Mouse (Mus musculus): Measurements from ENCODE around the gene Trim44.

The Trim44 gene

GRCm38 (mm10) chr2:102365983-102366545 lies 41.6 kb downstream of the Trim44 start:
- no peak for DNase-seq (ENCODE audit: low read depth)

DNA sequence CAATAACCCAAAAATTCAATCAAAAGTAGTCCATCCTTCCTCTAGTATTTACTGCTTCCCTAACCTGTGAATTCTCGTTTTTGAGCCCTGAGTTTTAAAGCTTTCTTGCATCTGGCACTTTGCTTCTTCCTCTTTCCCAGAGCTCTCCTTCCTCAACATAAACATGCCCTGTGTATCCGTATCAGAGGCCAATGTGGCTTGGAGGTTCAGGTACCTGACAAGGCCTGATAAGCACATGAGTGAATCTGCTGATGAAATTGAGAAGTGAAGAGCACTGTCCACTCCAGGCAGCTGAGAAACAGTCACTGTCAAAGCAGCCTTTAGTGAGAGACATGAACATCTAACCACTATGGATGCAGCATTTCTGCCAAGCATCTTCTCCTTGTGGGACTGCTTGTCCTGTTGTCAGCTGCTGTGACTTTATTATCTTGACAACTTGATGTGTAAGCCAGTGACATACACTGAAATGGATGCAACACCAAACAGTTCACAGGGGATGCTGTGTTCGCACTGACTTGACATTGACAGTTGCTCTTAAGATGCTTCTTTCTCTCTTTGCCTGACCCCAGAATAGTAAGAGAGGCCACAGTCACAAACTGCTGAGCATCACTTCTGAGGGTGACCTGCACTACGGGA lies 42.9 kb downstream of the Trim44 start:
- DNase-seq (ENCODE audit: low read depth): no peak

- no peak for DNase-seq (ENCODE audit: low read depth)
These were observed 44.6 kb downstream of the Trim44 start for GRCm38 (mm10) chr2:102362896-102363530.

DNA sequence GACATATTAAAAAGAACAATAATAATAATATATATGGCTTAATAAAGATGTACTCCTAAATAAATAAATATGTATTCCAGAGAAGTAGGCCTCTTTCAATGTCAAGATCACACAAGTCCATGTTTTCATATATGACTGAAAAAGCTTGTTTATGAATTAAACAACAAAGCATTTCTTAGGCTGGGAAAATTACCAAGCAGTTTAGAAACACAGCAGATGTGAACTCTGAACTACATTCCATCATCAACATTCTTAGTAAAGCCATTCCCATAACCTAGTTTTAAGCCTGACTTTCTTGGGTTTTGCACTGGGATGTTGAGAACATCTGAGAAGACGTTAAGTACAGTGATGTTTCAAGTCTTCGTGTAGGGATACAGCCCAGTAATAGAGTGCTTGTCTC lies 45.4 kb downstream of the Trim44 start:
- DNase-seq (ENCODE audit: low read depth): no peak

DNA sequence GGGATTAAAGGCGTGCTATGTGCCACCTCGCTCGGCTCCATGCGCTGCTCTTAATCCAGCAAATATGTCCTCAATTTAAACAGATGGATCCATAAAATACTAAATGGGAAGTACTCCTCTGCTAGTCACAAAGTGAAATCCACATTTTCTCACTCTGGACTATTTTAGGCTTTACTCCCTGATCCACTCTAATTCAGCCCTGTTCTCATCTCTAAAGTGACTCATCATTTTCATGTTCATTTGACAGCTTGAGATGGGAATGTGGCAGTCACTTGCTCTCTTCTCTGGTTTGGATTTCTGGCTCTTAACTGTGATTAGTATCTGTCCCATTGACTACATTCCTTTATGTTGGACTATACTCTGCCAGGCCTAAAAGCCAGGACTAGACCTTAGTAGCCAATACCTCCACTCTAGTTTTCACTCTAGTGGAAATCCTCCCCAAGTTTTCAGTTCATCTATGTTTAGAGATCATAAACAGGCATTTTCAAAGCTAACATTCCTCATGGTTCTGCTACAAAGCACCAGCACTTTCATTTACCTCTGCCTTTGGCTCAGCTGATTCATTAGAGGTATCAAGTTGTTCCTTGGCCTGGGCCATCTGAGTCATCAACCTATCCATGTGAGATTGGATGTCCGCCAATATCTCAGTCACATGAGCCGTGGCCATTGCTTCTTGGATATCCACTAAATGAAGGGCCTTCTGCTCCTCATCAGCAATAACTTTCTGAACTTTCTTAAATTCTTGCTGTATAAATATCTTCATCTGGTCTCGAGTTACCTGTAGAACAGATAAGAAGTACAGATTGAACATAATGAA lies 50.5 kb downstream of the Trim44 start:
- DNase-seq (ENCODE audit: low read depth): no peak

GRCm38 (mm10) chr2:102354076-102354475 lies 53.6 kb downstream of the Trim44 start:
- no peak for DNase-seq (ENCODE audit: low read depth)

GRCm38 (mm10) chr2:102341429-102341828 lies 66.2 kb downstream of the Trim44 start:
- DNase-seq (ENCODE audit: low read depth): no peak

- DNase-seq (ENCODE audit: low read depth): no peak
These were observed 70.8 kb downstream of the Trim44 start for GRCm38 (mm10) chr2:102336816-102337215.

- DNase-seq (ENCODE audit: low read depth): no peak
These were observed 75.7 kb downstream of the Trim44 start for GRCm38 (mm10) chr2:102331932-102332331.

DNA sequence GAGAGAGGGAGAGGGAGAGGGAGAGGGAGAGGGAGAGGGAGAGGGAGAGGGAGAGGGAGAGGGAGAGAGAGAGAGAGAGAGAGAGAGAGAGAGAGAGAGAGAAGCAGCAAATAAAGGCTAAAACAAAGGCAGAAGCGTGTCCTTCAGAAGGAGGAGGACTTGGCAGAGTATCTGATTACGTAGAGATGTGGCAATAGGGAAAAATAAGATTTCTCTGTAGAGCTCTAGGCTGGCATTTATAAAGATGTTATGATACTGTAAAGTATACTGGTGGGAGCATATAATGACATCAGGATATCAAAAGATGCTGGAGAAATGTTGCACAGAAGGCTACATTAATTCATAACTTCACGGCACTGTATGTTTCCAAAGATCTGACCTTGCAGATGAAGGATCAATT lies 76.5 kb downstream of the Trim44 start:
- no peak for DNase-seq (ENCODE audit: low read depth)

DNA sequence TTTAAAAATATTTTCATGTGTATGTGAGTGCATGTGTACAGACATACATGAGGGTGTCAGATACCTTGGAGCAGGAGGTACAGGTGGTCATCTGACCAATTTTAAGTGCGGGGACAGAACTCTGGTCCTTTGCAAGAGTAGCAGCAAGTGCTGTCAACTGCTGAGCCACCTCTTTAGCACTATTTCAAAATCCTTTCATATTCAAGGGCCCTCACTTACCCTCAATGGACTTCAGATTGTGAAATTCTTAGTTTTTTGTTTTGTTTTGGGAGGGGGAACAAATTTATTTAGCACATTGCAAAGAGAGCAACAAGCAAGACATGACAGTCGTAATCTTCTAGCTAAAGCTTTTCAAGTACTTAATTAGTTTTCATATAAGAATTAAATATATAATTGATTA lies 81.7 kb downstream of the Trim44 start:
- DNase-seq (ENCODE audit: low read depth): no peak

DNA sequence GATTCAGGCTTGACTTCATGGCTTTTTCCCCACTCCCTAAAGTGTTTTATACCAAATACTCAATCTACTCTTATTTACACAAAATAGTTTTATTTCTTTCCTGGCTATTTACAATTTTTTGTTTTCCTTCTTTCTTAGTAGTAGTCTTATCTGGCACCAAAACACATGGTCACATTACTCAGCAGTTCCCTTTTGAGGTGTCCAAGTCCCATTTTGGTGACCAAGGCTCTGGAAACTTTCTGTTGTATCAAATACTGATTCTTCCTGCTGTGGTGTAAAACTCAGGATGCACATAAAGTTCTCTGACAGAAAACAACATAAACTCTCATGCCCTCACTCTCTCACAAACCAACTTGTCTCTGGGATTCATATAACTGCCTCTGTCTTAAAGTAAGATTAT lies 83.3 kb downstream of the Trim44 start:
- no peak for DNase-seq (ENCODE audit: low read depth)

- DNase-seq (ENCODE audit: low read depth): no peak
These were observed 91.1 kb downstream of the Trim44 start for GRCm38 (mm10) chr2:102316540-102316939.

- no peak for DNase-seq (ENCODE audit: low read depth)
These were observed 92.5 kb downstream of the Trim44 start for GRCm38 (mm10) chr2:102315153-102315552.

GRCm38 (mm10) chr2:102314610-102315009 lies 93.0 kb downstream of the Trim44 start:
- DNase-seq (ENCODE audit: low read depth): no peak

DNA sequence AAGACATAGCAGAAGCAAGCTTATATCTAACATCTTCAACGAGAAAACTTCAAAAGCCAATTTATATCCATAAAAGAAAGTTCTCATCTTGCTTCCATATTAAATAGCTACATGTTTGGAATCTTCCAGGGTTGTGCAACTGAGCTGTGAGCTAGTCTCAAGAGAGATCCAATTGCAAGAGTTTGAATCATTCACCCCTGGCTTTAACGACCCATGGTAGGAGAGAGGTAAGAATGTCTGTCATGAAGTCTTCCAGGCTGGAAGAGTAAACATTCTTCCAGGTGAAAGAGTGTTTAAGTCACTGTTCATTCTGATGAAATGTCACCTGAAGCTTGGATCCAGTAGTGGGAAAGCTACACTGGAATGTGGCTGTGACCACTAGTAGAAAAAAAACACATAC lies 93.6 kb downstream of the Trim44 start:
- DNase-seq (ENCODE audit: low read depth): no peak

GRCm38 (mm10) chr2:102312903-102313302 lies 94.7 kb downstream of the Trim44 start:
- peak; percentile 29 for DNase-seq (ENCODE audit: low read depth)

DNA sequence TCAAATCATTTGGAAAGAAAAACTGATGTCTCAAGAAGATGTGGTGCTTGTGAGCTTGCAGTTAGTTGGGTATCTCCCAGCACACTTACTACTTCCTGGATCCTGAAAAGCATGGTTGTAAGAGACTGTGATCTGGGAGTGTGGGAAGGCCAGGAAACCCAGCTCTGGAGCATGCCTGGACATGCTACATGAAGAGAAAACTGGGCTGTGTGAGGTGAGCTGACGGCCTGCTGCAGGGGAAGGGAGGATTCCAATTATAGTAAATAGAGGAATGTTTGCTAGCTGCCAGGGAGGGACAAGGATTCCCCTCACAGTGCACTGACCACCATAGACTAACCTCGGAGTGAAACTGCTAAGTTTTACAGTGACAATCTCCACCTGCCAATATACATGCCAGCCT lies 104.4 kb downstream of the Trim44 start:
- DNase-seq (ENCODE audit: low read depth): no peak

DNA sequence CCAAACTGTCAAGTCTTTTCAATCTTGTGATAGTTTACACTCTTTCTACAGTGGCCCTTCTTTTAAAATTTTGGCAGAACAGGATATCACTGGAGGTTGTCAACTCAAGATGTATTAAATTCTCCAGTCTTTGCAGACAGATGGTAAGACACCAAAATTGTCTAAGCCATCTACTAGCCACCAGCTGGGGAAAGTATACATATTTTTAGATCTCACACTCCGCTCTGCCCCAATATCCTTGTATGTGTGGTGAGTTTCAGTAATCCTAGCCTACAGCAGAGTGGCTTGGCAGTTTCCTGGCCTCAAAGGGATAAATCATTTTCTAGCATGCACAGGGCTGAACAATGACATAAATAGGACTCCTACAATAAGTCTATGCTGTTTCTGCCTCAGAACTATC lies 105.1 kb downstream of the Trim44 start:
- DNase-seq (ENCODE audit: low read depth): no peak

DNA sequence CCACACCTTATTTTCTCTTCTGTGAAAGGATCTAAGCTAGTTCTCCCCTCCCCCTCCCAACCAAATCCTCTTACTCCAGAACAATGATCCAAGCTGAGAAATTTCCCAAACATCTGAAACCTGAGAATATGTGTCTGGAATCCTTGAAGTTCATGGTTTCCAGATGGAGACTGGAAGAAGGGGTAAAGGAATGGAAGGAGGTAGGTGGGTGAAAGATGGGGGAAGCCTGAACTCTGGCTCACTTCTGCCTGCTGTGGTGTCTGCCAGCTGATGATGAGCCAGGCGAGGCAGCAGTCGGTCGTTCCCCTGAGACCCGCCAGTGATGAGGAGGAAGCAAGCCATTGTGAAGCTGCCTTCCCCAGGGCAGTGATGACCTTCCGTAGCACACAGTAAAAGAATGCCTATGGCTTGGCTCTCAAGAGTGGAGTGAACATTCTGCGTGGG lies 112.8 kb downstream of the Trim44 start:
- DNase-seq (ENCODE audit: low read depth): no peak

DNA sequence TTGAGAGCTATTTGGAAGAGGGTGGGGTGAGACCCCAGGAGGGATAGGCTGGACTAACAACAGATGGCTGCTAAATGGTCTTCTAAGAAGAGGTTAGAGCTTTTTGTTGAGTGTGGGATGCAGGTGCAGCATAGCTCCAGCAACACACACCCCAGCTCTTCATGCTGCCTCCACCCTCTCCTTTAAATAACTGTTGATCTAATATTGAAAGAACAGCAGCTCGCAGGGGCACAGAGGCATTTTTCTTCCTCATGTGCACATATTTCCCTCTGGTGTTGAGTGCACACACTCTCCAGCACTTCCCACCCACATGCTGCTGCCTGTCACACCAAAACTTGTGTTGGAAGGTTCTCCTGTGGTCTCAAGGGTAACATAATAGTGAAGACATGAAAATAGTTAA lies 114.4 kb downstream of the Trim44 start:
- no peak for DNase-seq (ENCODE audit: low read depth)

DNA sequence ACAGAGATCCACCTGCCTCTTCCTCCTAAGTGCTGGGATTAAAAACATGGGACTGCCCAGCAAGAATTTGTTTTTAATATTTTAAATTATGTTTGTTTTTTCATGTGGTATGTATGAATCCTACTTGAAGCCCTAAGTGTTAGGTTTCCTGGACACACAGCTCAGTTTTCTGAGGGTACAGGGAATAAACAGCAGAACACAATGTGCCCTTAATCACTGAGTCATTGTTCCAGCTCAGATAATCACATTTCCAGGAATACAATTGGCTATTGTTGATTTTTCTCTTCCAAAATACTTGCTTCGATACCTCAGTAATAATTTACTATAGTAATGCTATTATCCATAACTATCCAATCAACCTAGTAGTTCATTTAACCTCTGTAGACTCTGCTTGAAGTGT lies 115.6 kb downstream of the Trim44 start:
- DNase-seq (ENCODE audit: low read depth): no peak

- no peak for DNase-seq (ENCODE audit: low read depth)
These were observed 116.1 kb downstream of the Trim44 start for GRCm38 (mm10) chr2:102291533-102291932.

Measured in induced T-regulatory cell, adult 2 months (primary cell).